Mouse (Mus musculus): ENCODE measurements around the gene Tmc7. TPM values are rescaled to one million over a fixed set of nuclear protein-coding genes. Genes with fewer than 3 reads are reported as not detected.

Gene Tmc7
- total RNA-seq (2014; fragmentation: Nextera tagmentation) = 0.32 TPM in 1 of 2 replicates, not detected in the other
- total RNA-seq (2017) = not detected in 2 replicates

- ATAC-seq (replicated peaks; ENCODE audit: low FRiP score, low TSS enrichment, poor library complexity, severe bottlenecking) = no peak
Observed at GRCm38 (mm10) chr7:118584257-118584907, at the start of gene Tmc7. Gene Tmc7, minus strand, starts transcription at chr7:118584736.

GRCm38 (mm10) chr7:118633951-118634350 lies 49.4 kb upstream of the Tmc7 start:
- ATAC-seq (replicated peaks; ENCODE audit: low FRiP score, low TSS enrichment, poor library complexity, severe bottlenecking) = no peak

- no peak for ATAC-seq (replicated peaks; ENCODE audit: low FRiP score, low TSS enrichment, poor library complexity, severe bottlenecking)
Observed at GRCm38 (mm10) chr7:118633094-118633493, 48.6 kb upstream of the Tmc7 start.

DNA sequence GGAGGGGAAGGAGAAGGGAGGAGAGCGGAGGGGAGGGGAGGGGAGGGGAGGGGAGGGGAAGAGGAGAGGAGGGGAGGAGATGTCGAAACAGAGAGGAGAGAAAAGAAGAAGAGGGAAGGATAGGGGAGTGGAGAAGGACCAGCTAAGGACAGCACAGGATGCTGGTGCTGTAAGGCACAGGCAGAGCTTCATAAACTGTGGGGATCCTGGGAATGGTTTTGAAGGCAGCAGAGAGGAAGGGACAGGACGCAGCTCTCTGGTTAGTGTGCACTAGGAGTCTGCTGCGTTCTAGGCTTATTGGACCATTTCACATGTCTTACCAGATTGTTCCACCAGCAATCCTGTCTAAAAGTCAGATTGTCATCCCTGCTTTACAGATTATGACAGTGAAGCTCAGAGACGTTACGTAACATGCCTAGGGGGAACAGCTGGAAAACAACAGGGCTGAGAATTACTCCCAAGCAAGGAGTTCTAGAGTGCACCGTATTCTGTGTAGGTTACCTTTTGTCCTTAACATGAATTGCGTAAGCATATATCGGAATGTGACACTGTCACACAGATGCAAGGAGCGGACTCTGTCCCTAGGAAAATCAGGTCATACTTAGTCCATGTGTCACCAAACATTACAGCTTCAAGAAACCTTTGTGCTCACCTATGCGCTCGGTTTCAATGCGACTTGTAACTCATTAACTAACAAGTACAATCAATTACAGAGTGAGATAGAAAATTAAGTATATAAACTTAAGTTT lies 43.2 kb upstream of the Tmc7 start:
- ATAC-seq (replicated peaks; ENCODE audit: low FRiP score, low TSS enrichment, poor library complexity, severe bottlenecking) = no peak

DNA sequence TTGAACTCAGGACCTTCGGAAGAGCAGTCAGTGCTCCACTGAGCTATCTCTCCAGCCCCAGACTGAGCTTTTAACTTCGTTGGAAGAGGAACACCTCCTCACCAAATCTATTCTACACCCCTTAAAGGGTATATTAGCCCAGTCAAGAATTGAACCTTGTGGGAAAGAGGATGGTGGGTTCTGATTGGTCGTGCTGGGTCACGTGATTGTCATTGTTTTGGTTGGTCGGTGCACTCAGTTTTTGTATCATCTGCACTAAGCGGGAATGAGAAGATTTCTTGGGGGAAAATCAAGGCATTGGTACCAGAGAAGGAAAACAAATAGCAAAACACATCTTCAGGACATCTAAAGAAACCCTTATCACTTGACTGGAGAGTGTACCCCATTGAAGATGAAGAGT lies 36.6 kb upstream of the Tmc7 start:
- no peak for ATAC-seq (replicated peaks; ENCODE audit: low FRiP score, low TSS enrichment, poor library complexity, severe bottlenecking)

GRCm38 (mm10) chr7:118620243-118620906 lies 35.8 kb upstream of the Tmc7 start:
- ATAC-seq (replicated peaks; ENCODE audit: low FRiP score, low TSS enrichment, poor library complexity, severe bottlenecking) = no peak

DNA sequence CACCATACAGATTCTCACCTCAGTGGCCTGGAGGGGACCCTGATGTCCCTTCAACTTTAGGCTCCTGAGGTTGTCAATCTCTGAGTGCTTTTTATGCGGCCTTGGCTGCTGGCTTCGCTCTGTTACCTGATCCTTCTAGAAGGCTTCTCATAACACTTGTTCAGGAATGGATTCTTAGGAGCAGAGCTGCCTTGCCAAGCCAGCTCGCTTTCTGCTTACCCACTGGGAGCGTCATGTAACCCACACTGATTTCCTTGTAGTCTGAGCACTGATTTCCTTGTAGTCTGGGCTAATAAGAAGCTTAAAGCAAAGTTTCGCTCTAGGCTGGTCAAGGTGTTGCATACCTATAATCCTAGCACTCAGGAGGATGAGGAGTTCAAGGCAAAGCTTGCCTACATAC lies 33.6 kb upstream of the Tmc7 start:
- no peak for ATAC-seq (replicated peaks; ENCODE audit: low FRiP score, low TSS enrichment, poor library complexity, severe bottlenecking)

- no peak for ATAC-seq (replicated peaks; ENCODE audit: low FRiP score, low TSS enrichment, poor library complexity, severe bottlenecking)
Observed at GRCm38 (mm10) chr7:118614076-118614475, 29.5 kb upstream of the Tmc7 start.

- no peak for ATAC-seq (replicated peaks; ENCODE audit: low FRiP score, low TSS enrichment, poor library complexity, severe bottlenecking)
Observed at GRCm38 (mm10) chr7:118611933-118612332, 27.4 kb upstream of the Tmc7 start.

DNA sequence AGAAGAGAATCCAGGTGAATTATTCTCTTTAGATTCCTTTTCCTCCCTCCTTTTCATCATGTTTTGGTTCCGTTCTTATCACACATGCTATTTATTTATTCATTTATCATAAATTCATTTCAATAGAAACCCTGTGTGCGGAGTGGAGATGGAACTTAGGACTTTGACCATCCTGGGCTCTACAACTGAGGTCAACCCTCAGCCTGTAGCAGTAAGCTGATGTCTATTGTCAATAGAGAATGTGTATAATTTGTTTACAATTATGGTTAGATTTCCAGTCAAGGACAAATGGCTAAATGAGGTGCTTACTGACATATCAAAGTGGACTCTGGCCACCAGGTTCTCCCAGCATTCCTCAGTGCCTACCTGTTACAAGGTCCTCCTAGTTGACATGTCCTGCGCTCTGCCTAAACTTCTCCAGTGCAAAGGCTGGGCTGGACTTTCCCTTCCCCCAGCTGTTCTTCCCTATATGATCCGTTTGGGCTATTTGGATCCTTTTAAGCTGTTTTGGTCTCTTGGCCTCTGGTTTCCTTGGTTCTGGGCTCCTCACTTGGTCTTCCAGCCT lies 26.7 kb upstream of the Tmc7 start:
- no peak for ATAC-seq (replicated peaks; ENCODE audit: low FRiP score, low TSS enrichment, poor library complexity, severe bottlenecking)

DNA sequence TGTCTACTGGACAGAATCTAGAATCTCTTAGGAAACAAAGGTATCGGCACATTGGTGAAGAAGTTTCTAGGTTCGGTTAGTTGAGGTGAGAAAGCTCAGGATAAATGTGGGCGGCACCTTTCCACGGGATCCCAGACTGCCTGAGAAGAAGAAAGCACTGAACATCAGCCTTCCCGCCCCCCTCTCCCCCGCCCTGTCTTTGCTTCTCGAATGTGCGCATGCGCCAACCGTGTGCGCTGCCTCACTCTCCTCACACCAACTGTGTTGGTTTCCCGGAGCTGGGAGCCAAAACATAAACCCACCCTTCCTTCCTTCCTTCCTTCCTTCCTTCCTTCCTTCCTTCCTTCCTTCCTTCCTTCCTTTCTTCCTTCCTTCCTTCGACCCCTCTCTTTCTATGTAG lies 26.2 kb upstream of the Tmc7 start:
- ATAC-seq (replicated peaks; ENCODE audit: low FRiP score, low TSS enrichment, poor library complexity, severe bottlenecking) = no peak

DNA sequence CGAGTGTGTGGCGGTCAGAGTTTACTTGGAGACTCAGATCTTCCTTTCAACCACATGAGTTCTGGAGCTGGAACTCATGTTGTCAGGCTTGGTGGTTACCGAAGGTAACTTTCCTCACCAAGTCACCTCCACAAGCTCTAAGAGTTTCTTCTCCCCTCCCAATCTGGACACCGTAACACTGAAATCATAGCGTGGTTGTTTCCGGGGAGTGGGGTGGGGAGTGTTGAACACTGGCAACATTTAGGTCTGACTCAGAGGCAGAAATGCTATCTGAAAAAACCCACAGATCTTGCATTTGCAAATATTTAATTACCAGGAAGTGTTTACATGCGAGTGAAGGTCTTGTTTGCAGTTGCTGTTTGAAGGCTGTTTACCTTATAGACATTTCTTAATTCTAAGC lies 25.3 kb upstream of the Tmc7 start:
- no peak for ATAC-seq (replicated peaks; ENCODE audit: low FRiP score, low TSS enrichment, poor library complexity, severe bottlenecking)

DNA sequence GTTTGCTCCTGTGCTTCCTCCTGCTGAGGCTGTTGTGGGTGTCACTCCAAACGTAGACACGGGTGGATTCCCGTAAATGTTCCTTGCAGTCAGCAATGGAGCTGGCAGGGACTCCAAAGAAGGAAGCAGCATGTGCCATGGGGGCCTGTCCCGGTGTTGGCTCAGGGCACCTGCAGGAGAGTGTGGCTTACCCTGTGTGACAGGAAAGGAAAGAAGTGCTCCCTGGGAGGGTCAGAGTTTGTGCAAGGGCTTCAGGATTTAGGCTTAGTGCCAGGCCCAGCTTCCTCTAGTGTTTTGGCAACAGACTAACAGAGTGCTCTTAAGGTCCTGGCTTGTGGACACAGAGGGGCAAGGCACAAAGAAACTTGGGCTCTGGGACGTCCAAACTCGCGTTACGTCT lies 20.3 kb upstream of the Tmc7 start:
- ATAC-seq (replicated peaks; ENCODE audit: low FRiP score, low TSS enrichment, poor library complexity, severe bottlenecking) = no peak

GRCm38 (mm10) chr7:118599954-118600631 lies 15.6 kb upstream of the Tmc7 start:
- no peak for ATAC-seq (replicated peaks; ENCODE audit: low FRiP score, low TSS enrichment, poor library complexity, severe bottlenecking)

GRCm38 (mm10) chr7:118597201-118597600 lies 12.7 kb upstream of the Tmc7 start, which contains the start of gene Tmc5:
Gene Tmc5, plus strand, starts transcription at chr7:118597297.
- no peak for ATAC-seq (replicated peaks; ENCODE audit: low FRiP score, low TSS enrichment, poor library complexity, severe bottlenecking)

GRCm38 (mm10) chr7:118596271-118596670 lies 11.7 kb upstream of the Tmc7 start:
- no peak for ATAC-seq (replicated peaks; ENCODE audit: low FRiP score, low TSS enrichment, poor library complexity, severe bottlenecking)

DNA sequence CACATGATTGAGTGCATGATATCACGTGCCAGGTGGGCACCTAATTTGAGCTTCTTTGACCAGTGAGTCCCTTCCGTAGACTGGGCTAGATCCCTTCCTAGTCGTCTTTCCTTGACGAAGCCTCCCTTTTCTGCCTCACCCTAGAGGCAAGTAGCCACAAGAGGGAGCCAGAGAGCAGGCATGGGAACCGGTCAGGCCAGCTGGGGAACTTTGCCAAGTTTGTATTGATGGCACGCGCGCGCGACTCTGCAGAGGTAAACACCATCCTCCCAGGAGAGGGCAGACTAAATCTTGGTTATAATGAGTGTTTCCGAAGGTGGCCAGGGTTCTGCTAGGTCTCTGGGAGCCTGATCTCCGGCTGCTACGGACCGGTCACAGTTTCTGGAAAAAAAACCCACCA lies 10.7 kb upstream of the Tmc7 start:
- peak; percentile 88 for ATAC-seq (replicated peaks; ENCODE audit: low FRiP score, low TSS enrichment, poor library complexity, severe bottlenecking)

GRCm38 (mm10) chr7:118594611-118595010 lies 10.1 kb upstream of the Tmc7 start:
- ATAC-seq (replicated peaks; ENCODE audit: low FRiP score, low TSS enrichment, poor library complexity, severe bottlenecking) = 0 out of 2 replicates have a peak, but pooled peaks have one; percentile 12

- no peak for ATAC-seq (replicated peaks; ENCODE audit: low FRiP score, low TSS enrichment, poor library complexity, severe bottlenecking)
Observed at GRCm38 (mm10) chr7:118593567-118594407, 9.3 kb upstream of the Tmc7 start.

All from megakaryocyte-erythroid progenitor cell, adult 5-6 weeks (primary cell).